Mouse (Mus musculus): ENCODE results near the gene Gch1.

The Gch1 gene

GRCm38 (mm10) chr14:47188475-47188847 is 752 bp downstream of the Gch1 start:
- Histone ChIP-seq H3K36me3 (ENCODE audit: control insufficient read depth, insufficient read depth, low read length, poor library complexity, severe bottlenecking) (no peaks in the 10 kb centered on the region), H3K27me3 (ENCODE audit: control insufficient read depth, insufficient read depth, low read length, poor library complexity, severe bottlenecking) (no peaks in the 10 kb centered on the region)
- DNase-seq (ENCODE audit: low read depth, low spot score), result peak; percentile 57

GRCm38 (mm10) chr14:47187666-47188360 is 1.4 kb downstream of the Gch1 start:
- peak; percentile 81 for DNase-seq (ENCODE audit: low read depth, low spot score)
- Histone ChIP-seq H3K36me3 (ENCODE audit: control insufficient read depth, insufficient read depth, low read length, poor library complexity, severe bottlenecking) (no peaks in the 10 kb centered on the region), H3K27me3 (ENCODE audit: control insufficient read depth, insufficient read depth, low read length, poor library complexity, severe bottlenecking) (no peaks in the 10 kb centered on the region)

GRCm38 (mm10) chr14:47187261-47187660 is 2.0 kb downstream of the Gch1 start:
- Histone ChIP-seq H3K27me3 (ENCODE audit: control insufficient read depth, insufficient read depth, low read length, poor library complexity, severe bottlenecking) (no peaks in the 10 kb centered on the region), H3K36me3 (ENCODE audit: control insufficient read depth, insufficient read depth, low read length, poor library complexity, severe bottlenecking) (no peaks in the 10 kb centered on the region)
- no peak for DNase-seq (ENCODE audit: low read depth, low spot score)

- H3K36me3 ChIP-seq (ENCODE audit: control insufficient read depth, insufficient read depth, low read length, poor library complexity, severe bottlenecking), result no peaks in the 10 kb centered on the region
- no peak for DNase-seq (ENCODE audit: low read depth, low spot score)
- no peaks in the 10 kb centered on the region for H3K27me3 ChIP-seq (ENCODE audit: control insufficient read depth, insufficient read depth, low read length, poor library complexity, severe bottlenecking)
Measured at GRCm38 (mm10) chr14:47186561-47186960, 2.7 kb downstream of the Gch1 start.

- H3K27me3 ChIP-seq (ENCODE audit: control insufficient read depth, insufficient read depth, low read length, poor library complexity, severe bottlenecking), result peaks cover 1% of the 10 kb centered on the region; the same call in 1 of the 2 replicates
- DNase-seq (ENCODE audit: low read depth, low spot score), result peak; percentile 68
- H3K36me3 ChIP-seq (ENCODE audit: control insufficient read depth, insufficient read depth, low read length, poor library complexity, severe bottlenecking), result no peaks in the 10 kb centered on the region
Measured at GRCm38 (mm10) chr14:47181497-47182290, 7.5 kb downstream of the Gch1 start.

GRCm38 (mm10) chr14:47178851-47179250 is 10.4 kb downstream of the Gch1 start:
- no peak for DNase-seq (ENCODE audit: low read depth, low spot score)
- H3K36me3 ChIP-seq (ENCODE audit: control insufficient read depth, insufficient read depth, low read length, poor library complexity, severe bottlenecking), result no peaks in the 10 kb centered on the region
- H3K27me3 ChIP-seq (ENCODE audit: control insufficient read depth, insufficient read depth, low read length, poor library complexity, severe bottlenecking), result peaks cover 1% of the 10 kb centered on the region; the same call in 1 of the 2 replicates

- Histone ChIP-seq H3K27me3 (ENCODE audit: control insufficient read depth, insufficient read depth, low read length, poor library complexity, severe bottlenecking) (peaks cover 1% of the 10 kb centered on the region; the same call in 1 of the 2 replicates), H3K36me3 (ENCODE audit: control insufficient read depth, insufficient read depth, low read length, poor library complexity, severe bottlenecking) (no peaks in the 10 kb centered on the region)
- DNase-seq (ENCODE audit: low read depth, low spot score), result peak; percentile 46
Measured at GRCm38 (mm10) chr14:47177846-47178414, 11.3 kb downstream of the Gch1 start.

GRCm38 (mm10) chr14:47176226-47176625 is 13.0 kb downstream of the Gch1 start:
- no peaks in the 10 kb centered on the region; the same call in 1 of the 2 replicates for H3K36me3 ChIP-seq (ENCODE audit: control insufficient read depth, insufficient read depth, low read length, poor library complexity, severe bottlenecking)
- DNase-seq (ENCODE audit: low read depth, low spot score), result no peak
- peaks cover 1% of the 10 kb centered on the region; the same call in 1 of the 2 replicates for H3K27me3 ChIP-seq (ENCODE audit: control insufficient read depth, insufficient read depth, low read length, poor library complexity, severe bottlenecking)

- H3K27me3 ChIP-seq (ENCODE audit: control insufficient read depth, insufficient read depth, low read length, poor library complexity, severe bottlenecking), result peaks cover 1% of the 10 kb centered on the region; the same call in 1 of the 2 replicates
- no peak for DNase-seq (ENCODE audit: low read depth, low spot score)
- H3K36me3 ChIP-seq (ENCODE audit: control insufficient read depth, insufficient read depth, low read length, poor library complexity, severe bottlenecking), result no peaks in the 10 kb centered on the region; the same call in 1 of the 2 replicates
Measured at GRCm38 (mm10) chr14:47175136-47175535, 14.1 kb downstream of the Gch1 start.

- DNase-seq (ENCODE audit: low read depth, low spot score), result peak; percentile 56
Measured at GRCm38 (mm10) chr14:47172073-47172472, 17.1 kb downstream of the Gch1 start.

GRCm38 (mm10) chr14:47170499-47171109 is 18.6 kb downstream of the Gch1 start:
- no peak for DNase-seq (ENCODE audit: low read depth, low spot score)
- H3K27me3 ChIP-seq (ENCODE audit: control insufficient read depth, insufficient read depth, low read length, poor library complexity, severe bottlenecking), result no peaks in the 10 kb centered on the region
- no peaks in the 10 kb centered on the region; the same call in 1 of the 2 replicates for H3K36me3 ChIP-seq (ENCODE audit: control insufficient read depth, insufficient read depth, low read length, poor library complexity, severe bottlenecking)

More at GRCm38 (mm10) chr14:47172073-47172472, 17.1 kb downstream of the Gch1 start:
- no peaks in the 10 kb centered on the region for H3K27me3 ChIP-seq (ENCODE audit: control insufficient read depth, insufficient read depth, low read length, poor library complexity, severe bottlenecking)
- H3K36me3 ChIP-seq (ENCODE audit: control insufficient read depth, insufficient read depth, low read length, poor library complexity, severe bottlenecking), result no peaks in the 10 kb centered on the region; the same call in 1 of the 2 replicates

GRCm38 (mm10) chr14:47169677-47170410 is 19.4 kb downstream of the Gch1 start:
- Histone ChIP-seq H3K27me3 (ENCODE audit: control insufficient read depth, insufficient read depth, low read length, poor library complexity, severe bottlenecking) (no peaks in the 10 kb centered on the region), H3K36me3 (ENCODE audit: control insufficient read depth, insufficient read depth, low read length, poor library complexity, severe bottlenecking) (no peaks in the 10 kb centered on the region; the same call in 1 of the 2 replicates)
- peak; percentile 69 for DNase-seq (ENCODE audit: low read depth, low spot score)

GRCm38 (mm10) chr14:47165741-47166140 is 23.5 kb downstream of the Gch1 start:
- H3K36me3 ChIP-seq (ENCODE audit: control insufficient read depth, insufficient read depth, low read length, poor library complexity, severe bottlenecking), result no peaks in the 10 kb centered on the region; the same call in 1 of the 2 replicates
- DNase-seq (ENCODE audit: low read depth, low spot score), result peak; percentile 83
- H3K27me3 ChIP-seq (ENCODE audit: control insufficient read depth, insufficient read depth, low read length, poor library complexity, severe bottlenecking), result no peaks in the 10 kb centered on the region

GRCm38 (mm10) chr14:47165117-47165516 is 24.1 kb downstream of the Gch1 start:
- no peaks in the 10 kb centered on the region; the same call in 1 of the 2 replicates for H3K36me3 ChIP-seq (ENCODE audit: control insufficient read depth, insufficient read depth, low read length, poor library complexity, severe bottlenecking)
- peak; percentile 90 for DNase-seq (ENCODE audit: low read depth, low spot score)
- H3K27me3 ChIP-seq (ENCODE audit: control insufficient read depth, insufficient read depth, low read length, poor library complexity, severe bottlenecking), result no peaks in the 10 kb centered on the region

Data from splenic B cell, adult 2 months (primary cell).